Comparison of ENCODE assay signal across 7 mouse cellular contexts in the genomic region with DNA sequence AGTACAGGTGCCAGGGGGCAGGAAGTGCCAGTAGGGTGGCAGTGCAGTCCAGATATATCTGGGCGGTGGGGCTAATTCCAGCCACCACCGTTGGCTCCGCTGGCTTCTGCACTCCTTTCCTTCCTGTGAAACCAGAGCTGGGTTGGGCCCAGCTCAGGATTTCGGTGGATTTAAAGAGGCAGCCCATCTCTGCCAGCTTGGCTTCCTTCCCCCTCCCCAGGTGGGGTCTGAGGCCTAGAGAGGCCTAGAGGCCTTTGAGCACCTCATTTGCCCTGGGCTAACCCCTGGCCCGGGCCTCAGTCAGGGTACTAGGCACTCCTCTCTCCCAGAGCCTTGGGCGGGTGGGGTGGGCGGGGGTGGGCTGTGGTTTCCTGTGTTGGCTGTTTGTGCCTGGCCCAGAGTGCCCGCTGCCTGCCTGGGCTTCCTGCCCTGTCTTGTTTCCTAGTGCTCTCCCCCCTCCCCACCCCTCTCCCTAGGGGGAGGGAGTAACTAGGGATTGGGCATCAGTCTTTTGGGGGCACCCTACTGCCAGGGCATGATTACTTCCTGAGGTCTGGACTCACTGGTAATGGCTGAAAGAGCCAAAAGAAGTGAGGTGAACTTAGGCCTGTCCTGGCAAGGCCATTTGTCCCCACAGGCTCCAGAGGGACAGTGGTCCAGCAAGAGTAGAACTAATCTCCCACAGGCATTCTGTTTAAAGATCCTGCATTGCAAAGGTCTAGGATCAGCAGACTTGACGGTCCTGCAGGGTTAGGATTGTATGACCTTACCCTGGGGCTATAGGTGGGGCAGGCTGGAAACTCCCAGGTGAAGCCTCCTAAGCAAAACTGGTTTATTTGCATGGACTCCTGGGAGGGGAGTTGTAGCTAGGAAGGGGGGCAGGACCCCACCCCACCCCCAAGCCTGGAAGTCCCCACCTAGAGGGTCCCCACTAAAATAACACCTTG. TPM values are rescaled to one million over a fixed set of nuclear protein-coding genes. Genes with fewer than 3 reads are reported as not detected.
DNase-seq lines count a peak whose midpoint lies in the region; ATAC-seq and TF ChIP-seq lines count a peak whose summit lies in the region.

No protein-coding gene starts in this region.

- peaks cover 47% of the 10 kb centered on the region for H3K27me3 ChIP-seq in midbrain, embryonic 10.5 days (ENCODE audit: low read depth, poor library complexity, severe bottlenecking)
- no peaks in the 10 kb centered on the region for H3K27me3 ChIP-seq in midbrain, embryonic 11.5 days (ENCODE audit: control insufficient read depth, insufficient read depth, low read length)
- H3K27me3 ChIP-seq in forebrain, embryonic 13.5 days = no peaks in the 10 kb centered on the region
- no peaks in the 10 kb centered on the region for H3K27me3 ChIP-seq in intestine, postnatal 0 days (replicated peaks; ENCODE audit: control insufficient read depth, insufficient read depth, low read length)
- no peaks in the 10 kb centered on the region for H3K27me3 ChIP-seq in midbrain, embryonic 14.5 days (ENCODE audit: control insufficient read depth, insufficient read depth, low read length)

- DNase-seq in midbrain, embryonic 10.5 days (ENCODE audit: low spot score) = no peak
- no peak for DNase-seq in midbrain, embryonic 11.5 days (ENCODE audit: low spot score, missing footprints)
- peak; percentile 77 for DNase-seq in brain, adult 2 months (ENCODE audit: low read depth, low spot score)
- no peak for DNase-seq in midbrain, embryonic 14.5 days
- no peak for DNase-seq in urinary bladder, postnatal 25 days (ENCODE audit: low spot score)

- no peak for TF ChIP-seq CTCF in intestine, postnatal 0 days (IDR thresholded peaks at IDR 0.05; ENCODE audit: low read depth)

- H3K27ac ChIP-seq in midbrain, embryonic 10.5 days (replicated peaks) = peak overlapping the region; percentile 64
- H3K27ac ChIP-seq in midbrain, embryonic 11.5 days (ENCODE audit: low read depth, low read length) = no peak overlapping the region
- H3K27ac ChIP-seq in forebrain, embryonic 13.5 days = peak overlapping the region; percentile 59
- peak overlapping the region; percentile 4 for H3K27ac ChIP-seq in intestine, postnatal 0 days (ENCODE audit: low read depth, low read length)
- peak overlapping the region; percentile 17; the same call in 1 of the 2 replicates for H3K27ac ChIP-seq in midbrain, embryonic 14.5 days (replicated peaks; ENCODE audit: low read depth, low read length)

- no peak for ATAC-seq in midbrain, embryonic 11.5 days (ENCODE audit: low FRiP score)
- ATAC-seq in forebrain, embryonic 13.5 days = no peak
- ATAC-seq in intestine, postnatal 0 days = no peak
- ATAC-seq in midbrain, embryonic 14.5 days (ENCODE audit: low FRiP score, low TSS enrichment) = no peak

- peaks cover 92% of the 10 kb centered on the region for H3K4me1 ChIP-seq in midbrain, embryonic 10.5 days
- H3K4me1 ChIP-seq in midbrain, embryonic 11.5 days (ENCODE audit: control insufficient read depth, insufficient read depth, low read length) = peaks cover 54% of the 10 kb centered on the region
- peaks cover 90% of the 10 kb centered on the region for H3K4me1 ChIP-seq in forebrain, embryonic 13.5 days
- peaks cover 39% of the 10 kb centered on the region for H3K4me1 ChIP-seq in intestine, postnatal 0 days (replicated peaks; ENCODE audit: control insufficient read depth, insufficient read depth, low read length)
- H3K4me1 ChIP-seq in midbrain, embryonic 14.5 days (ENCODE audit: control insufficient read depth, insufficient read depth, low read length) = peaks cover 70% of the 10 kb centered on the region

- 44% methylated on average over 9 of the region's 9 CpGs for WGBS in midbrain, embryonic 10.5 days
- WGBS in midbrain, embryonic 11.5 days = 47% methylated on average over 9 of the region's 9 CpGs
- 37% methylated on average over 8 of the region's 9 CpGs for WGBS in forebrain, embryonic 13.5 days
- 23% methylated on average over 9 of the region's 9 CpGs for WGBS in intestine, postnatal 0 days
- WGBS in midbrain, embryonic 14.5 days = 55% methylated on average over 9 of the region's 9 CpGs

- no peaks in the 10 kb centered on the region for H3K36me3 ChIP-seq in midbrain, embryonic 10.5 days
- H3K36me3 ChIP-seq in midbrain, embryonic 11.5 days (ENCODE audit: control insufficient read depth, insufficient read depth, low read length) = no peaks in the 10 kb centered on the region
- peaks cover 3% of the 10 kb centered on the region; the same call in 1 of the 2 replicates for H3K36me3 ChIP-seq in forebrain, embryonic 13.5 days (ENCODE audit: poor library complexity, severe bottlenecking)
- no peaks in the 10 kb centered on the region; the same call in 1 of the 2 replicates for H3K36me3 ChIP-seq in intestine, postnatal 0 days (ENCODE audit: control insufficient read depth, insufficient read depth)
- H3K36me3 ChIP-seq in midbrain, embryonic 14.5 days (ENCODE audit: control insufficient read depth, insufficient read depth, low read length) = no peaks in the 10 kb centered on the region

- H3K9me3 ChIP-seq in midbrain, embryonic 10.5 days (replicated peaks) = no peaks in the 10 kb centered on the region
- no peaks in the 10 kb centered on the region for H3K9me3 ChIP-seq in midbrain, embryonic 11.5 days (ENCODE audit: control insufficient read depth, low read length)
- H3K9me3 ChIP-seq in forebrain, embryonic 13.5 days (replicated peaks) = no peaks in the 10 kb centered on the region
- H3K9me3 ChIP-seq in intestine, postnatal 0 days (ENCODE audit: control insufficient read depth) = no peaks in the 10 kb centered on the region
- no peaks in the 10 kb centered on the region for H3K9me3 ChIP-seq in midbrain, embryonic 14.5 days (ENCODE audit: control insufficient read depth, low read length)

- no peak overlapping the region for H3K9ac ChIP-seq in midbrain, embryonic 11.5 days (ENCODE audit: low read length)
- H3K9ac ChIP-seq in forebrain, embryonic 13.5 days = peak overlapping the region; percentile 43
- H3K9ac ChIP-seq in intestine, postnatal 0 days (ENCODE audit: low read depth, low read length) = peak overlapping the region; percentile 34; the same call in 1 of the 2 replicates
- H3K9ac ChIP-seq in midbrain, embryonic 14.5 days (replicated peaks; ENCODE audit: low read length) = no peak overlapping the region

- H3K4me2 ChIP-seq in midbrain, embryonic 11.5 days = no peak overlapping the region
- H3K4me2 ChIP-seq in forebrain, embryonic 13.5 days = peak overlapping the region; percentile 43
- peak overlapping the region; percentile 18 for H3K4me2 ChIP-seq in intestine, postnatal 0 days (replicated peaks; ENCODE audit: low read depth)
- peak overlapping the region; percentile 17; the same call in 1 of the 2 replicates for H3K4me2 ChIP-seq in midbrain, embryonic 14.5 days (ENCODE audit: low read length)

- no peak overlapping the region for H3K4me3 ChIP-seq in midbrain, embryonic 10.5 days
- H3K4me3 ChIP-seq in midbrain, embryonic 11.5 days (ENCODE audit: low read depth, low read length) = no peak overlapping the region
- no peak overlapping the region for H3K4me3 ChIP-seq in forebrain, embryonic 13.5 days
- H3K4me3 ChIP-seq in intestine, postnatal 0 days (ENCODE audit: low read depth, low read length) = no peak overlapping the region
- no peak overlapping the region for H3K4me3 ChIP-seq in midbrain, embryonic 14.5 days (replicated peaks; ENCODE audit: low read depth, low read length)

RNA-seq across cellular contexts. Expression of gene Bcl9l, which starts 12.5 kb away (rescaled TPM):
- 3.9 and 4.7 TPM in 2 replicates for polyA plus RNA-seq in midbrain, embryonic 10.5 days (2016; fragmentation: Nextera tagmentation; extraction: Ambion mirVana)
- 5.6 and 6.4 TPM in 2 replicates for polyA plus RNA-seq in midbrain, embryonic 11.5 days (2014; fragmentation: Nextera tagmentation; extraction: Ambion mirVana)
- polyA plus RNA-seq in forebrain, embryonic 13.5 days (2015; fragmentation: Nextera tagmentation; extraction: Ambion mirVana) = 8.6 and 9.1 TPM in 2 replicates
- polyA plus RNA-seq in intestine, postnatal 0 days (2015; fragmentation: Nextera tagmentation; extraction: Ambion mirVana) = 4.8 and 4.9 TPM in 2 replicates
- 12.6 and 14.9 TPM in 2 replicates for polyA plus RNA-seq in midbrain, embryonic 14.5 days (2014; fragmentation: Nextera tagmentation; extraction: Ambion mirVana)

RNA-seq across cellular contexts. Expression of gene Upk2, which starts 40.4 kb away (rescaled TPM):
- polyA plus RNA-seq in midbrain, embryonic 10.5 days (2016; fragmentation: Nextera tagmentation; extraction: Ambion mirVana) = not detected in 2 replicates
- polyA plus RNA-seq in midbrain, embryonic 11.5 days (2014; fragmentation: Nextera tagmentation; extraction: Ambion mirVana) = not detected in 2 replicates
- polyA plus RNA-seq in forebrain, embryonic 13.5 days (2015; fragmentation: Nextera tagmentation; extraction: Ambion mirVana) = not detected in 2 replicates
- polyA plus RNA-seq in intestine, postnatal 0 days (2015; fragmentation: Nextera tagmentation; extraction: Ambion mirVana) = not detected in 2 replicates
- not detected in 2 replicates for polyA plus RNA-seq in midbrain, embryonic 14.5 days (2014; fragmentation: Nextera tagmentation; extraction: Ambion mirVana)

RNA-seq across cellular contexts. Expression of gene Foxr1, which starts 54.2 kb away (rescaled TPM):
- not detected in 2 replicates for polyA plus RNA-seq in midbrain, embryonic 10.5 days (2016; fragmentation: Nextera tagmentation; extraction: Ambion mirVana)
- polyA plus RNA-seq in midbrain, embryonic 11.5 days (2014; fragmentation: Nextera tagmentation; extraction: Ambion mirVana) = not detected in 2 replicates
- not detected in 2 replicates for polyA plus RNA-seq in forebrain, embryonic 13.5 days (2015; fragmentation: Nextera tagmentation; extraction: Ambion mirVana)
- not detected in 2 replicates for polyA plus RNA-seq in intestine, postnatal 0 days (2015; fragmentation: Nextera tagmentation; extraction: Ambion mirVana)
- not detected in 2 replicates for polyA plus RNA-seq in midbrain, embryonic 14.5 days (2014; fragmentation: Nextera tagmentation; extraction: Ambion mirVana)

Comparison
In these comparisons a context has a peak if more than half of its experiments do, and no peak if none do; other contexts are left out.
1. H3K9ac ChIP-seq: peak in forebrain, embryonic 13.5 days (single experiment) and intestine, postnatal 0 days (single experiment); none in midbrain, embryonic 11.5 days (single experiment) and midbrain, embryonic 14.5 days (single experiment).